Mouse (Mus musculus) liver, adult 2 months (tissue): ENCODE data around the gene Gemin8.

ENCODE experiments used
- CTCF ChIP-seq: fragments of 200-500 bp; IDR thresholded peaks from 2 replicates; pipeline ENCODE4 v1.5.1; 2011; ENCODE audit warnings: low read depth, low read length, control low read depth
- POLR2A ChIP-seq: fragments of 200-500 bp; IDR thresholded peaks from 2 replicates; pipeline ENCODE4 v1.6.1; 2011; ENCODE audit warnings: low read length, control low read depth; ENCODE audit not compliant: insufficient read depth; ENCODE audit errors: extremely low read depth

DNA sequence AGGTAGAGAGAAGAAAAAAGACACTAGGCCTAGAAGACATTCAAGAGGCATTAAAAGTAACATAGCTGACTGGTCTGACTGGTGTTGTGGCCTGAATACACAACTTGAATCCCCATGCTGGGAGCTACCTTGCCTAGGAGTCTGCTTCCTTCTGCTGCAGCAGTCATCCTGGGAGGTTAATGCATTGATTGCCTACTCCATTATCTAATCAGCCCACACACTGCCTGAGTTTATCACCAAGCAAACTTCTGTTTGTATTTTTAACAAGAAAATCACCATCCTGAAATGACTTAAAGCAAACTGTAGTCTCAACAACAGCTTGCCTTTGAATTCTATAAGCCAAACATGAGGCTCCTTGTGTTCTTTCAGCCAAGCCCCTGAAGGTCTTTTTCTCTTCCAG is 29.6 kb downstream of the Gemin8 start:
- no peak for TF ChIP-seq POLR2A
- TF ChIP-seq CTCF, result no peak
